Mouse (Mus musculus) midbrain, embryonic 11.5 days (tissue): ENCODE data around the gene Prrc2a. TPM values are rescaled to one million over a fixed set of nuclear protein-coding genes. Genes with fewer than 3 reads are reported as not detected.

Experiments
- ATAC-seq: fragments of 200-750 bp; cut with Nextera tagmentation; 2 replicates; pipeline ENCODE4 v1.8.0; 2017; ENCODE audit warnings: moderate TSS enrichment, moderate library complexity; ENCODE audit not compliant: low FRiP score
- DNase-seq: peaks from one replicate; pipeline ENCODE4 v3.0.0; 2015; ENCODE audit warnings: low spot score; ENCODE audit errors: missing footprints
- H3K27ac ChIP-seq: fragments of 300-500 bp; sonication (generic); 2 replicates; pipeline ENCODE4 v1.5.1; 2014; ENCODE audit warnings: low read depth, low read length
- H3K27me3 ChIP-seq: fragments of 300-500 bp; sonication (generic); 2 replicates; pipeline ENCODE4 v1.6.1; 2014; ENCODE audit warnings: mild to moderate bottlenecking, low read length, moderate library complexity, mixed read lengths; ENCODE audit not compliant: control insufficient read depth, insufficient read depth
- H3K36me3 ChIP-seq: fragments of 300-500 bp; sonication (generic); 2 replicates; pipeline ENCODE4 v1.6.1; 2014; ENCODE audit warnings: mild to moderate bottlenecking, low read length, moderate library complexity, mixed read lengths; ENCODE audit not compliant: control insufficient read depth, insufficient read depth
- H3K4me1 ChIP-seq: fragments of 300-500 bp; sonication (generic); 2 replicates; pipeline ENCODE4 v1.6.1; 2014; ENCODE audit warnings: low read length; ENCODE audit not compliant: control insufficient read depth, insufficient read depth
- H3K4me2 ChIP-seq: fragments of 300-500 bp; sonication (generic); 2 replicates; pipeline ENCODE4 v1.6.1; 2014; ENCODE audit warnings: mild to moderate bottlenecking, moderate library complexity
- H3K4me3 ChIP-seq: fragments of 300-500 bp; sonication (generic); 2 replicates; pipeline ENCODE4 v1.5.1; 2014; ENCODE audit warnings: low read depth, low read length
- H3K9ac ChIP-seq: fragments of 300-500 bp; sonication (generic); 2 replicates; pipeline ENCODE4 v1.6.1; 2014; ENCODE audit warnings: low read length
- H3K9me3 ChIP-seq: fragments of 300-500 bp; sonication (generic); 2 replicates; pipeline ENCODE4 v1.6.1; 2016; ENCODE audit warnings: low read length; ENCODE audit not compliant: control insufficient read depth
- WGBS: fragments of 180-500 bp; shearing (Covaris S2); extraction: QIAGEN DNeasy Blood & Tissue Kit; methylation state at CpG from one replicate; pipeline ENCODE4 v1.1.7; 2014; 5-methylcytosine and 5-hydroxymethylcytosine counted together
- polyA plus RNA-seq: library from polyadenylated mRNA; unstranded; fragments of >200 nt; fragmentation: Nextera tagmentation; extraction: Ambion mirVana; gene quantifications from 2 replicates; pipeline ENCODE4 v1.2.1, GENCODE M21; 2014

Prrc2a gene
- polyA plus RNA-seq: 138 and 153 TPM in 2 replicates

DNA sequence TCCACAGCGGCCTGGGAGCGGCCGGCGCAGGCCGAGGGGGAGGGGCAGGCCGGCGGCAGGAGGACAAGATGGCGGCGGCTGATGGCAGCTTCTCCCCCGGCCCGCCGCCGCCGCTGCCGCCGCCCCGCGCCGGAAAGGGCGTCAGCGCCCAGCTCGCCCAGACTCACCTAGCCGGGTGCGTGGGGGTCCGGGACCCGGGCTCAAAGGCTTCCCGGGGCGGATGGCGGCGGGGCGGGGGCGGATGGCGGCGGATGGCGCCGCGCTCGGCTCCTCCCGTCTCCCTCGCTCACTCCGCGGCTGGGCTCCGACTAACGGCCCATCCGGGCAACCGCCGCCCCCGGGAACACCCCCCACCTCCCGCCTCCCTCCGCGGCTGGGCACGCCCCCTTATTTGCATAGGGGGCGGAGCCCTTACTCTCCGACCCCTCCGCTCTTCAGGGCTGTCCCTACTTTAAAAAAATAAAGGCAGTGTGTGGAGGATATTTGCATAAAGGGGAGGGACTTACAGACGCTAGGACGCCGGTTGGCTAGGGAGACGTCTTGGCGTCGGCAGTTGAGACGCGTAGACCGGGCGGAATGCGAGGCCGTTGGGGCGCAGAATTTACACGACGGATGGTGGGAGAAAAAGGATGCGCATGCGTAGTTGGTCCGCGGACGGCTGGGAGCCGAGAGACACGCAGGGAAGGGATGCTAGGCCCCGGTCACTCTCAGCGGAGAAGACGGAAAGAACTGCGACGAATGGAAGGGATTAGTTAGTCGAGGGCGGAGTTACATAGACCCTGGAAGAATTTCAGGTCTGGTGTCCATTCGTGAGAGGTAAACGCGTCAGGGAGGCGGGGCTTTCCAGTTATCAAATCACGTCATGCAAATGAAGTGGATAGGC is at the start of gene Prrc2a:
Gene Prrc2a, minus strand, starts transcription at position 330 of the 883 bp plus-strand sequence.
- ATAC-seq (peak; percentile 96), DNase-seq (peak; percentile 100)

DNA sequence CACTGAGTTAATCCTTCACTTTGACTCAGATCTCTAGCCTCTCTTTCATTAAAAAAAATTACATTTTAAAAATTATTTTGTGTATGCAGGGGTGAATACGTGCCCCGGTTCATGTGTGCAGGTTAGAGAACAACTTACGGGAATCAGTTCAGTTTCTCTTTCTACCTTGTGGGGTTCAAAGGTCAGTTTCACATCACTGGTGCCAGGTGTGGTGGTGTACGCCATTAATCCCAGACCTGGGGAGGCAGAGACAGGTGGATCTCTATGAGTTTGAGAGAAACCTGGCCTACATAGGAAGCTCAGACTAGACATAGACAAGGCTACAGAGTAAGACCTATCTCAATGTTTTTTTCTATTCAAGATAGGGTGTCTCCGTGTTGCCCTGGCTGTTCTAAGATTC is 48.4 kb upstream of the Prrc2a start:
- Histone ChIP-seq H3K36me3 (no peaks in the 10 kb centered on the region), H3K27ac (no peak overlapping the region), H3K4me2 (no peak overlapping the region), H3K4me1 (no peaks in the 10 kb centered on the region), H3K4me3 (no peak overlapping the region), H3K9me3 (no peaks in the 10 kb centered on the region), H3K27me3 (no peaks in the 10 kb centered on the region), H3K9ac (no peak overlapping the region)
- ATAC-seq (no peak), DNase-seq (no peak)
- 89% methylated on average over 5 of the region's 5 CpGs for WGBS

More for the DNA sequence above, at the start of gene Prrc2a:
- WGBS: under 1% methylated on average over 50 of the region's 89 CpGs
- H3K9ac ChIP-seq: peak within 1 kb of the TSS; percentile 100
- no peaks in the 10 kb centered on the region for H3K27me3 ChIP-seq
- H3K27ac ChIP-seq: peak within 1 kb of the TSS; percentile 97
- H3K4me3 ChIP-seq: peak within 1 kb of the TSS; percentile 100
- H3K9me3 ChIP-seq: no peaks in the 10 kb centered on the region
- H3K36me3 ChIP-seq: peaks cover 24% of the 10 kb centered on the region
- H3K4me1 ChIP-seq: peaks cover 19% of the 10 kb centered on the region
- peak within 1 kb of the TSS; percentile 97 for H3K4me2 ChIP-seq

DNA sequence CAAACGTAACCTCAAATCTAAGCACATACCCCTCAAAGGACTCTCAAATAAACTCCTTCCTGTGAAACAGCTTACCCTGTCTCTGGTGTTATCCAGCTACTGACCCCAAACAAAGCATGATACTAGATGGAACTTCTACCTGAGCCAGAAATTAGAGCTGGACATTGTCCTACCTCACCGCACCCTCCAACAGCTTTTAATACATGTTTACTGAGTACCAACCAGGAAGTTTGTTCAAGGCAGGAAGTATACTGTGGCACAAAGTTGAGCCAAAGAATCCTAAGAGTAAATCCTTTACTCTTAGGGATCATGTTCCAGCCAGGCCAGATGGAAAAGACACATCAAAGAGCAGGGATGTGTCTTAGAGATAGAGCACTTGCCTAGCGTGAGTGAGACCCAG is 45.9 kb upstream of the Prrc2a start:
- WGBS: 84% methylated on average over 3 of the region's 3 CpGs
- Histone ChIP-seq H3K4me2 (no peak overlapping the region), H3K9me3 (no peaks in the 10 kb centered on the region), H3K4me1 (no peaks in the 10 kb centered on the region), H3K36me3 (no peaks in the 10 kb centered on the region), H3K9ac (no peak overlapping the region), H3K27me3 (no peaks in the 10 kb centered on the region), H3K27ac (no peak overlapping the region), H3K4me3 (no peak overlapping the region)
- ATAC-seq: no peak
- no peak for DNase-seq

DNA sequence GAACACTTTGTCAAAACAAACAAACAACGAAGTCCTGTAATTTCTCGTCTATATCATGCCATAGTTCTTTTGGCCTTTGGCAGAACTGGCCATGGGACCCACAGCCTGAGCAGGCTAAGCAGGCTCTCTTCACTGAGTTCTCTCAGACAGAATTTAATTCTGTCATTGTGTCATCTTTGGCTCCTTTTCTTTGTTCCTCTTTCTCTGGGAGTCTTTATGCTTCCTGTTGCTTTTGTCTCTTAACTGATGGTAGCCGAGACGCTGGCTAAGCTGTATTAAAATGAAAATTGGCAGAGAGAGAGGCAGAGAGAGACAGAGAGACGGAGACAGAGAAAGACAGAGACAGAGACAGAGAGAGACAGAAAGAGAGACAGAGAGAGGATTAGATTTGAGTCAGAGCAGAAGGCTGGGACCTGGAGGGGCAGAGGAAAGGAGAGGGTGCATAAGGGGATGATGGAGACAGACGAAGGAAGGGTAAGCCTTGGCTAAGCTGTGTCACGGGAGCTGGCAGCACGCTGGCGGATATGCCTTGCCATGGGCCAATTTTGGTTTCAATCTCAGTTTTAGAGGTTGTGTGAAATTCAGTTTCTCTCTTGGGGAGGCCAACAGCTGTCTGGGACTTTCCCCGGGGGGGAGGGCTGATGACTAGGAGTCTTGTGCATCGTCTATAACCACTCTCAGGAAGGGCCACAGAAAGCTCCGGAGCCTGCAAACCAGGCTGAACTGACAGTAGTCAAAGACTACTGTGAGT is 45.3 kb upstream of the Prrc2a start:
- no peaks in the 10 kb centered on the region for H3K27me3 ChIP-seq
- no peaks in the 10 kb centered on the region for H3K9me3 ChIP-seq
- H3K4me3 ChIP-seq: no peak overlapping the region
- DNase-seq (no peak), ATAC-seq (no peak)
- no peak overlapping the region for H3K9ac ChIP-seq
- H3K27ac ChIP-seq: no peak overlapping the region
- no peaks in the 10 kb centered on the region for H3K36me3 ChIP-seq
- WGBS: 71% methylated on average over 12 of the region's 12 CpGs
- H3K4me1 ChIP-seq: no peaks in the 10 kb centered on the region
- H3K4me2 ChIP-seq: no peak overlapping the region

DNA sequence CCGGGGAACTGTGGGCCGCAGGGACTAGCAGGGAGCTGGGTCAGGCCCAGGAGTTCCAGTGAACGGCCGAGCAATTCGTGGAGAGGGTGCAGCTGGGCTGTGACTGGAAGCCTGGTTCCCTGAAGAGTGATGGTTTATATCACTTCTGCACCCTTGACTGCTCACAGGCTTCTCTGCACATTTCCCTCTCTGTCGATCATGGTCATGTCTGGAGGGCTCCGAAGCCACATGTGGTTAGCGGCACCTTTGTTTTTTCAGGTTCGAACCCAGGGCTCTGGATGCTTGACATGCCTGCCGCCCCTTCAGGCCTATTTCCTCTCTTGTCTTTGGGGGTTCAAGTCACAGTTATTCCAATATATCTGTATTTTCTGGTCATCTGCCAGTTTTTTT is 40.7 kb upstream of the Prrc2a start:
- H3K9ac ChIP-seq: no peak overlapping the region
- whole genome bisulfite sequencing: 65% methylated on average over 10 of the region's 10 CpGs
- no peak overlapping the region for H3K4me2 ChIP-seq
- no peaks in the 10 kb centered on the region for H3K36me3 ChIP-seq
- no peaks in the 10 kb centered on the region for H3K4me1 ChIP-seq
- DNase-seq (no peak), ATAC-seq (no peak)
- H3K27ac ChIP-seq: no peak overlapping the region
- no peak overlapping the region for H3K4me3 ChIP-seq
- no peaks in the 10 kb centered on the region for H3K9me3 ChIP-seq
- H3K27me3 ChIP-seq: no peaks in the 10 kb centered on the region

DNA sequence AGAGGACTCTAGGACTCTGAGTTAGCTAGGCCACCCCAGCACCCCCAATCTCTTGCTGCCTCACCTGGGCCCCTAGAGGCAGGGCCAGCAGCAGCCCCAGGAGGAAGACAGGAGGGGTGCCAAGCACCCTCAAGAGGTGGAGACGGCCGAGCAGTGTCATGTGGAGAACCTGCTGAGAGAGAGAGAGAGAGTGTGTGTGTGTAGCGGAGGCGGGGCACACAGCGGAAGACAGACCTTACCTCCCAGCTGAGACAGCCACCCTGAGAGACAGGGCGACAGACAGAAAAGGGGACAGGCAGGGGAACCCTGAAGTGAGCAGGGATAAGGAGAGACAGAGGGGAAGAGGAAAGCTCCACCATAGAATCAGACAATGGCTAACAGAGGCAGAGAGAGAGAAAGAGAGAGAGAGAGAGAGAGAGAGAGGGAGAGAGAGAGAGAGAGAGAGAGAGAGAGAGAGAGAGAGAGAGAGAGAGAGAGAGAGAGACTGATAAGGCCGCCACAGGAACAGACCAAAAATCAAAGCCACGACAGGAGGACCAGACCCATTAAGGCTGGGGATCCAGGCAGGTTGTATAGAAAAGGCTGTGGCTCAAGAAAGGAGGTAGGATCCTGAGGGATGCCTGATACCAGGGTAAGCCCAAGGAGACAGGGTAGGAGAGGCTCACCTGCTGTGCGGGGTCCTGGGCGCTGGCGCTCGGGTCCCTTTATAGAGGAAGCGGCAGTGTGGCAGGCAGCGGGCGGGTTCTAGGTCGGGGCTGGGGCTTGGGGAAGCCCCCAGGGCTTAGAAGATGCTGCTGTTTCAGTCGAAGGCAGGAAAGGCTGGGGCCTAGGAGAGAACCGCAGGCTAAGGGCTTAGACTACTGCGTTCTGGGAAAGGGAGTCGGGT is 40.0 kb upstream of the Prrc2a start, which contains the start of gene Lta:
Gene Lta, minus strand, starts transcription at position 858 of the 886 bp plus-strand sequence.
- WGBS: 32% methylated on average over 19 of the region's 20 CpGs
- H3K27me3 ChIP-seq: no peaks in the 10 kb centered on the region
- no peak within 1 kb of the TSS for H3K4me3 ChIP-seq
- H3K9me3 ChIP-seq: no peaks in the 10 kb centered on the region
- no peak within 1 kb of the TSS for H3K27ac ChIP-seq
- DNase-seq (no peak), ATAC-seq (no peak)
- no peaks in the 10 kb centered on the region for H3K36me3 ChIP-seq
- H3K4me2 ChIP-seq: no peak within 1 kb of the TSS
- no peak within 1 kb of the TSS for H3K9ac ChIP-seq
- no peaks in the 10 kb centered on the region for H3K4me1 ChIP-seq

DNA sequence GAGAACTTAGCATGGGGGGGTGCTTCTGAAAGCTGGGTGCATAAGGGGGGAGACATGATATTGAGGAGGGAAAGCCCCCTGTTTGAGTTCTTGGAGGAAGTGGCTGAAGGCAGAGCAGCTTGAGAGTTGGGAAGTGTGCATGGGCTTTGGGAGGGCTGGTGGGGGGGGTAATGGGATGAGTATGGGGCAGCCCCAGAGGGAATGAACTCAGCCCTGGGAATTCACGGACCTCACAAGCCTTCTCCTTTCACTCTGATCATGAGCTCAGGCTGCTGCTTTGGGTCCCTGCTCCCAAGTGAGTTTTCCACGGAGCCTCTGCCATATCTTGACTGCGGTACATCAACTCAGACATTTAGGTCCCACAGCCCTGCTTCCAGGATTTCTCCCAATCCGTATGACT is 37.7 kb upstream of the Prrc2a start:
- DNase-seq (no peak), ATAC-seq (no peak)
- WGBS: 77% methylated on average over 4 of the region's 4 CpGs
- no peaks in the 10 kb centered on the region; the same call in 1 of the 2 replicates for H3K27me3 ChIP-seq
- H3K36me3 ChIP-seq: no peaks in the 10 kb centered on the region
- H3K4me3 ChIP-seq: no peak overlapping the region
- no peaks in the 10 kb centered on the region for H3K9me3 ChIP-seq
- no peak overlapping the region for H3K4me2 ChIP-seq
- H3K4me1 ChIP-seq: no peaks in the 10 kb centered on the region
- no peak overlapping the region for H3K27ac ChIP-seq
- no peak overlapping the region for H3K9ac ChIP-seq

DNA sequence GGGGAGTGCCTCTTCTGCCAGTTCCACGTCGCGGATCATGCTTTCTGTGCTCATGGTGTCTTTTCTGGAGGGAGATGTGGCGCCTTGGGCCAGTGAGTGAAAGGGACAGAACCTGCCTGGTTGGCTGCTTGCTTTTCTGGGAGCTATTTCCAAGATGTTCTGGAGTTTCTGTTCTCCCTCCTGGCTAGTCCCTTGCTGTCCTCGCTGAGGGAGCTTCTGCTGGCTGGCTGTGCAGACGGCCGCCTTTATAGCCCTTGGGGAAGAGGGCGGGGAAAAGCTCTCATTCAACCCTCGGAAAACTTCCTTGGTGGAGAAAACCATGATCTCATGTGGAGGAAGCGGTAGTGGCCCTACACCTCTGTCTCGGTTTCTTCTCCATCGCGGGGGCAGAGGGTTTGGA is 37.1 kb upstream of the Prrc2a start, which contains the start of gene Tnf:
Gene Tnf, minus strand, starts transcription at position 221 of the 400 bp plus-strand sequence.
- no peak for ATAC-seq

More for the DNA sequence above, 37.1 kb upstream of the Prrc2a start, which contains the start of gene Tnf:
- no peak within 1 kb of the TSS for H3K4me3 ChIP-seq
- H3K27me3 ChIP-seq: no peaks in the 10 kb centered on the region; the same call in 1 of the 2 replicates
- no peak within 1 kb of the TSS for H3K27ac ChIP-seq
- no peak within 1 kb of the TSS for H3K4me2 ChIP-seq
- H3K4me1 ChIP-seq: no peaks in the 10 kb centered on the region
- H3K9me3 ChIP-seq: no peaks in the 10 kb centered on the region
- no peak within 1 kb of the TSS for H3K9ac ChIP-seq
- H3K36me3 ChIP-seq: no peaks in the 10 kb centered on the region
- DNase-seq: no peak
- WGBS: 52% methylated on average over 13 of the region's 13 CpGs
